Mouse (Mus musculus): ENCODE measurements around the gene Eif2d. TPM values are rescaled to one million over a fixed set of nuclear protein-coding genes. Genes with fewer than 3 reads are reported as not detected.

The Eif2d gene
- polyA plus RNA-seq, 1 experiment from 2014 or later: 62.9 TPM

- Histone ChIP-seq H3K36me3 (peaks cover 78% of the 10 kb centered on the region), H3K27ac (no peak overlapping the region), H3K27me3 (ENCODE audit: insufficient read depth, poor library complexity, severe bottlenecking) (no peaks in the 10 kb centered on the region), H3K4me1 (peaks cover 10% of the 10 kb centered on the region; the same call in 1 of the 2 replicates), H3K9me3 (no peaks in the 10 kb centered on the region), H3K4me3 (no peak overlapping the region)
- 87% methylated on average over 5 of the region's 5 CpGs for WGBS
- DNase-seq (ENCODE audit: low spot score): no peak
Observed at GRCm38 (mm10) chr1:131178083-131178482, 25.1 kb downstream of the Eif2d start.

DNA sequence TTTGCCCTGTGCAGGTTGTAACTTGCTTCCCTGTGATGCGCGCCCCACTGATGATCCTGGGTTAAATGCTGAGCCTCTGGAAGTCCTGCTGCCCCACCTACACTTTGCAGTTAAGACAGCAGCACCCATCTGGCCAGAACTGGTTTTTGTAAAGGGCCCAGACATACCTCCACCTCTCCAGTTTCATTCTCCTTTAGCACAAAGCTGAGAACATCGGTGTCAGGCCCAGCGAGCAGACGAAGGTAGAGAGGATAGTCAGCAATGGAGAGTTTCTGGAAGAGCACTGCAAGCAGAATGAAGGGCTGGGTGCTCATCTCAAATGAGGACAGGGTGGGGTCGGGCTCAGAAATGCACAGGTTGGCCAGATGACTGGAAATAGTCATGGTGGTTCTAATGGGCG lies 27.4 kb downstream of the Eif2d start:
- Histone ChIP-seq H3K9me3 (no peaks in the 10 kb centered on the region), H3K27ac (no peak overlapping the region), H3K27me3 (ENCODE audit: insufficient read depth, poor library complexity, severe bottlenecking) (no peaks in the 10 kb centered on the region), H3K36me3 (peaks cover 55% of the 10 kb centered on the region), H3K4me3 (no peak overlapping the region), H3K4me1 (peaks cover 32% of the 10 kb centered on the region)
- DNase-seq (ENCODE audit: low spot score): no peak
- WGBS: 97% methylated on average over 7 of the region's 7 CpGs

DNA sequence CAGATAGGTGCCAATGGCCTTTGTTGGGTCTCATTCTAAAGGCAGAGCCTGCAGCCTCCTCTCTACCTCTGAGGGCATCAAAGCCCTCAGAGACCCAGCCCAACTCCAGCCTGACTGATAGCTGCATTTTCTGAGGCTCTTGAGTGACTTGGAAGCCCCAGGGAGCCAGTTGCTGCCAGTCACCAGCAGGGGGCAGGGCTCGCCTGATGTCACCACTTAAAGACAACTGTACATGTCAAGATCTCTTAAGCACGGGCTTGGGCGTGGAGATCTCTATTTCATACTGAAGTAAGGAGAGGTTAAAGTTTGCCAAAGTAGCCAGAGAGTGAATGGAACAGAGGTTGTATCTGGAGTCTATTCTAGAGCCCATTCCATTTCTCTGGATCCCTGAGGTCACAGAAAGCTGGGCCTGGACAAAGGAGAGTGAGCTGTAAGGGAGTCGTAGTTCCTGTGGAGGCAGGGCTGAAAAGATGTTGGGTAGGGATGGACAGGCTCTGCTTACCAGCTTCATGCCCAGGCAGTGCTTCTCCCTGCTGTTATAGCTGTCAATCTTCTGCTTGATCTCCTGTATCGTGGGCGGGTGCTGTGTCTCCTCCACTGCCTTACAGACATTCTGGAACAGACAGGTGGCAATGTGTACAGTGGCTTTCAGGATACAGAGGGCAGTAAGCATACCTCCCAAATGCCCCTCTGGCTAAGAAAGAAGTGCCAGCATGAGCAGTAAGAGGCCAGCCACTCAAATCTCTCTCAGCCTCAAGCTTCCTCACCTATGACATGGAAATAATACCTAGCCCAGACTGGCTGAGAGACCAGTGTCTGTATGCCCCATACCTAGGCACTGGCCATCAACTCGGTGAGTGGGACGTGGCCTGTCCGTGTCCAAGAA lies 28.9 kb downstream of the Eif2d start:
- H3K4me3 ChIP-seq: no peak overlapping the region
- H3K27me3 ChIP-seq (ENCODE audit: insufficient read depth, poor library complexity, severe bottlenecking): no peaks in the 10 kb centered on the region
- H3K36me3 ChIP-seq: peaks cover 40% of the 10 kb centered on the region
- peak; percentile 91 for DNase-seq (ENCODE audit: low spot score)
- no peak overlapping the region for H3K27ac ChIP-seq
- H3K4me1 ChIP-seq: peaks cover 47% of the 10 kb centered on the region
- H3K9me3 ChIP-seq: no peaks in the 10 kb centered on the region
- 62% methylated on average over 9 of the region's 9 CpGs for WGBS

DNA sequence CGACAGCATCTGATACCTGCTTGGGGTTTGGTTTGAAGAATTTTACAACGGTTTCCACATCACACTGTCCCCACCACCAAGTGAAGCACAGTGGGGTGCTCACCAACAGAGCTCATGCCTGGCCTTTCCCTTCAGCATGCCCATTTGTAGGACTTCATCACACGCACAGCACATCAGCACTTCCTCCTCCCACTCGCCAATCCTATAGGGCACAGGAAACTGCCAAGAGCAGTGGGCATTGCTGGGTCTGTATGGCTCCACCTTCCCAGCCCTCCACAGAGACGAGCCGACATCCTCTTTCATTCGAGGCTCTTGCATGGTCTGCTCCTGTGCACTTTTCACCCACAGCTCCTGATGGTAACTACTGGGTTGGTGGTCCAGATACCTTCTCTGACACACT lies 30.2 kb downstream of the Eif2d start:
- DNase-seq (ENCODE audit: low spot score): no peak
- Histone ChIP-seq H3K27me3 (ENCODE audit: insufficient read depth, poor library complexity, severe bottlenecking) (no peaks in the 10 kb centered on the region), H3K36me3 (peaks cover 30% of the 10 kb centered on the region), H3K9me3 (no peaks in the 10 kb centered on the region), H3K4me3 (no peak overlapping the region), H3K27ac (no peak overlapping the region), H3K4me1 (peaks cover 58% of the 10 kb centered on the region)
- WGBS: 78% methylated on average over 7 of the region's 7 CpGs

DNA sequence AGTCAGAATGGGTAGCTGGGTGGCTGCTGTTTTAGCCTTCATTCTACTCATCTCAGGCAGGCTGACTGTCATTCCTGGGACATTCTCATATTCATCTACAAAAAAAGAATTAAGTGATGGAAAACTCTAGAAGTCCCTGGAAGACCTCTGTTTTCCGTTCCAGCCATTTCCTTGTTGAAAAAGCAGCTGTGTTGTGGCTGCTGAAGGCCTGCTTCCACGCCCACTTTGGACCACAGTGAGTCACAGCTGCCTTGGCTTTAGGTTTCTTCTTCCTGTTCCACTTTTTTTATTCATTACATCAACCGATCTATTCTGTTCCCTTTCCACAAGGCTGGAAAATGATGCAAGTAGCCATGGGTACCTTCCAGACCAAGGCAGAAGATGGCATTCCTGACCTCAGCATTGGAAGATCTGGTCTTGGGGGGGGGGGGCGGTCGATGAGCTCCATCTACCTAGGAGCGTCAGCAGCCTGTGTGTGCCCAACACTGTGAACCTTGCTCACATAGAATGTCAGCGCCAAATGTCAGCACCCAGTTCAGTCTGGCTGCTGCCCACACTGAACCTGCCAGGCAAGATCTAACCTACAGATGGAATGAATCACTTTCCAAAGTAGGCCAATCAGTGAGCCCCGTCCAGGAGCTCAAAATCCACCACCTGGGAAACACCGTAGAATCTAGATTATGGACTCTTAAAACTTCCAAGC lies 31.4 kb downstream of the Eif2d start:
- no peak for DNase-seq (ENCODE audit: low spot score)
- peaks cover 21% of the 10 kb centered on the region for H3K36me3 ChIP-seq
- H3K9me3 ChIP-seq: no peaks in the 10 kb centered on the region
- peaks cover 70% of the 10 kb centered on the region for H3K4me1 ChIP-seq
- no peak overlapping the region for H3K4me3 ChIP-seq
- 0 out of 2 replicates have a peak overlapping the region, but pooled peaks have one; percentile 76 for H3K27ac ChIP-seq
- H3K27me3 ChIP-seq (ENCODE audit: insufficient read depth, poor library complexity, severe bottlenecking): no peaks in the 10 kb centered on the region
- 64% methylated on average over 9 of the region's 9 CpGs for WGBS

GRCm38 (mm10) chr1:131184956-131185660 lies 32.1 kb downstream of the Eif2d start:
- no peak for DNase-seq (ENCODE audit: low spot score)
- Histone ChIP-seq H3K4me3 (no peak overlapping the region; the same call in 1 of the 2 replicates), H3K4me1 (peaks cover 77% of the 10 kb centered on the region), H3K9me3 (no peaks in the 10 kb centered on the region), H3K27me3 (ENCODE audit: insufficient read depth, poor library complexity, severe bottlenecking) (no peaks in the 10 kb centered on the region), H3K27ac (peak overlapping the region; percentile 76), H3K36me3 (peaks cover 14% of the 10 kb centered on the region)
- WGBS: 34% methylated on average over 8 of the region's 8 CpGs

- Histone ChIP-seq H3K36me3 (peaks cover 6% of the 10 kb centered on the region; the same call in 1 of the 2 replicates), H3K4me3 (peak overlapping the region; percentile 9; the same call in 1 of the 2 replicates), H3K27ac (peak overlapping the region; percentile 76; the same call in 1 of the 2 replicates), H3K9me3 (no peaks in the 10 kb centered on the region), H3K27me3 (ENCODE audit: insufficient read depth, poor library complexity, severe bottlenecking) (no peaks in the 10 kb centered on the region), H3K4me1 (peaks cover 79% of the 10 kb centered on the region)
- 34% methylated on average over 13 of the region's 13 CpGs for WGBS
- DNase-seq (ENCODE audit: low spot score): no peak
Observed at GRCm38 (mm10) chr1:131185821-131186506, 33.0 kb downstream of the Eif2d start.

- H3K36me3 ChIP-seq: peaks cover 3% of the 10 kb centered on the region; the same call in 1 of the 2 replicates
- 73% methylated on average over 6 of the region's 6 CpGs for WGBS
- H3K4me1 ChIP-seq: peaks cover 74% of the 10 kb centered on the region
- H3K27ac ChIP-seq: peak overlapping the region; percentile 76; the same call in 1 of the 2 replicates
- no peak for DNase-seq (ENCODE audit: low spot score)
- no peaks in the 10 kb centered on the region for H3K9me3 ChIP-seq
- no peak overlapping the region for H3K4me3 ChIP-seq
- H3K27me3 ChIP-seq (ENCODE audit: insufficient read depth, poor library complexity, severe bottlenecking): no peaks in the 10 kb centered on the region
Observed at GRCm38 (mm10) chr1:131186995-131187394, 34.0 kb downstream of the Eif2d start.

DNA sequence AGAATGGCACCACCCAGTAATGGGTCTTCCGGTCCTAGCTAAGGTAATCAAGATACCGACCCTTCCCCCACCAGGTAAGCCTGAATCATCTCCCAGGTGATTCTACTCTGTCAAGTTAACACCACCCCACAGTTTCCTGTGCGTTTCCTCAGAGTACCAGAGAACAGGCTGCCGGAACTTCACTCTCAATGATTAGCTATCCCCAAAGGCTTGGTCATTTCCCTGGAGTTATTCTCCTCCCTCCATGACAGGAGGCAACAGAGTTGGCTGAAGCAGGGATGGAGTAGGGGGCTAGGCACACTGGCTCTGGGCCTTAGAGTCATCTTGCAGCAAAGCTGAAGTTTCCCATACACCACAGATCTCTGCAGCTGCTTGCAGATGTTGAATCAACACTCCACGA lies 34.9 kb downstream of the Eif2d start:
- peaks cover 73% of the 10 kb centered on the region for H3K4me1 ChIP-seq

DNA sequence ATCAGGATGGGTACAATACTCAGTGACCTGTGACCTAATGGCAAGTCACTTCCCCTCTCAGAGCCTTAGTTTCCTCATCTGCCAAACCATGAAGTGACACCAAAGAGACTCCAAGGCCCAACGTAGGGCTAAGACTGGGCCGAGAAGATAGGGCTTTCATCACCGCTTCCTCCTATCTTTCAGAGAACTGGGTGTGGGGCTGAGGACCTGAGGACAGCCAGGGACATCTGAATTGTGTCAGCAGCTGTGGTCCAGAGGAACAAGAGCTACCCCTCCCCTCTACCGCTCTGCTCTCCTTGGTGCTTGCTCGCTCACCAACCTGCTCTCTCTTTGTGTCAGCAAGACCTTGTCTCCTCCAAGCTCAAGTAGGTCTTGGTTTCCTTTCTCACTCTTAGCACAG lies 35.7 kb downstream of the Eif2d start:
- Histone ChIP-seq H3K4me1 (peaks cover 72% of the 10 kb centered on the region), H3K36me3 (peaks cover 3% of the 10 kb centered on the region; the same call in 1 of the 2 replicates), H3K4me3 (no peak overlapping the region), H3K9me3 (no peaks in the 10 kb centered on the region), H3K27me3 (ENCODE audit: insufficient read depth, poor library complexity, severe bottlenecking) (no peaks in the 10 kb centered on the region), H3K27ac (0 out of 2 replicates have a peak overlapping the region, but pooled peaks have one; percentile 3)
- 32% methylated on average over 5 of the region's 5 CpGs for WGBS
- no peak for DNase-seq (ENCODE audit: low spot score)

More for the DNA sequence above, 34.9 kb downstream of the Eif2d start:
- H3K9me3 ChIP-seq: no peaks in the 10 kb centered on the region
- DNase-seq (ENCODE audit: low spot score): no peak
- no peaks in the 10 kb centered on the region for H3K27me3 ChIP-seq (ENCODE audit: insufficient read depth, poor library complexity, severe bottlenecking)
- H3K27ac ChIP-seq: no peak overlapping the region
- H3K36me3 ChIP-seq: peaks cover 3% of the 10 kb centered on the region; the same call in 1 of the 2 replicates
- WGBS: 86% methylated on average over 5 of the region's 5 CpGs
- H3K4me3 ChIP-seq: no peak overlapping the region

GRCm38 (mm10) chr1:131193746-131194145 lies 40.8 kb downstream of the Eif2d start:
- no peak for DNase-seq (ENCODE audit: low spot score)
- H3K27ac ChIP-seq: no peak overlapping the region
- H3K4me1 ChIP-seq: peaks cover 59% of the 10 kb centered on the region
- 0 out of 2 replicates have a peak, but pooled peaks cover 2% of the 10 kb centered on the region for H3K36me3 ChIP-seq
- H3K4me3 ChIP-seq: no peak overlapping the region
- 43% methylated on average over 3 of the region's 3 CpGs for WGBS
- H3K9me3 ChIP-seq: no peaks in the 10 kb centered on the region
- H3K27me3 ChIP-seq (ENCODE audit: insufficient read depth, poor library complexity, severe bottlenecking): no peaks in the 10 kb centered on the region

- no peak for DNase-seq (ENCODE audit: low spot score)
- Histone ChIP-seq H3K36me3 (0 out of 2 replicates have a peak, but pooled peaks cover 2% of the 10 kb centered on the region), H3K4me3 (no peak overlapping the region), H3K4me1 (peaks cover 62% of the 10 kb centered on the region), H3K9me3 (no peaks in the 10 kb centered on the region), H3K27ac (peak overlapping the region; percentile 13), H3K27me3 (ENCODE audit: insufficient read depth, poor library complexity, severe bottlenecking) (no peaks in the 10 kb centered on the region)
- 83% methylated on average over 7 of the region's 7 CpGs for WGBS
Observed at GRCm38 (mm10) chr1:131195653-131196052, 42.7 kb downstream of the Eif2d start.

All from heart, embryonic 10.5 days (tissue).